Mouse (Mus musculus) liver, embryonic 14.5 days (tissue): Measurements from ENCODE around the gene Lamc2.

Source experiments
- CTCF ChIP-seq: IDR thresholded peaks from 2 replicates; pipeline ENCODE4 v1.5.1; 2016; ENCODE audit warnings: antibody characterized with exemption, low read depth, control low read depth
- EP300 ChIP-seq: IDR thresholded peaks from 2 replicates; pipeline ENCODE4 v1.6.1; 2016; ENCODE audit warnings: antibody characterized with exemption, low read depth

- TF ChIP-seq CTCF = no peak
- no peak for TF ChIP-seq EP300
Measured at GRCm38 (mm10) chr1:153210992-153211391, 24.7 kb upstream of the Lamc2 start.
